Mouse (Mus musculus) heart, postnatal 0 days (tissue): ENCODE results near the gene Tiam1.

ENCODE experiments used
- CTCF ChIP-seq: IDR thresholded peaks from 2 replicates; pipeline ENCODE4 v1.5.1; 2016; ENCODE audit warnings: antibody characterized with exemption, control low read depth, low read depth
- EP300 ChIP-seq: IDR thresholded peaks from 2 replicates; pipeline ENCODE4 v1.6.1; 2016; ENCODE audit warnings: antibody characterized with exemption, low read depth

GRCm38 (mm10) chr16:89900681-89901080 lies 242.9 kb downstream of the Tiam1 start:
- TF ChIP-seq CTCF = no peak
- TF ChIP-seq EP300 = no peak
